Mouse (Mus musculus): ENCODE results near the gene Scgb2b15. TPM values are rescaled to one million over a fixed set of nuclear protein-coding genes. Genes with fewer than 3 reads are reported as not detected.

Gene Scgb2b15
- polyA plus RNA-seq (2015; fragmentation: Nextera tagmentation; extraction: Ambion mirVana): not detected in 2 replicates

GRCm38 (mm10) chr7:32829562-32829961, at the start of gene Scgb2b15:
Gene Scgb2b15 (minus strand): TSS chr7:32829662.

GRCm38 (mm10) chr7:32836254-32836653, 6.8 kb upstream of the Scgb2b15 start, which contains the start of gene Scgb1b15:
Gene Scgb1b15 (plus strand): TSS chr7:32836554.

Other genes starting within 250 kb of the Scgb2b15 start
- gene Scgb1b15, start 6.9 kb upstream of the Scgb2b15 start, polyA plus RNA-seq (2015; fragmentation: Nextera tagmentation; extraction: Ambion mirVana): not detected in 2 replicates
- not detected in 2 replicates for gene Scgb2b17, start 226.9 kb upstream of the Scgb2b15 start, polyA plus RNA-seq (2015; fragmentation: Nextera tagmentation; extraction: Ambion mirVana)
- not detected in 2 replicates for gene Scgb1b17, start 233.8 kb upstream of the Scgb2b15 start, polyA plus RNA-seq (2015; fragmentation: Nextera tagmentation; extraction: Ambion mirVana)